7 mouse cellular contexts compared by ENCODE assay signal in genomic region chr12:75734167-75734566, GRCm38 (mm10). TPM values are rescaled to one million over a fixed set of nuclear protein-coding genes. Genes with fewer than 3 reads are reported as not detected.
DNase-seq lines count a peak whose midpoint lies in the region; ATAC-seq and TF ChIP-seq lines count a peak whose summit lies in the region.

No protein-coding gene starts in this region.

- H3K79me3 ChIP-seq in C2C12 (ENCODE audit: low read depth), result peaks cover 53% of the 10 kb centered on the region

- H3K4me2 ChIP-seq in midbrain, embryonic 13.5 days (replicated peaks), result peak overlapping the region; percentile 97

- H3K79me2 ChIP-seq in C2C12 (ENCODE audit: control insufficient read depth, insufficient read depth), result peaks cover 61% of the 10 kb centered on the region

- H3K9me3 ChIP-seq in midbrain, embryonic 13.5 days, result no peaks in the 10 kb centered on the region

- H3K36me3 ChIP-seq in C2C12 (ENCODE audit: control insufficient read depth, insufficient read depth), result no peaks in the 10 kb centered on the region
- H3K36me3 ChIP-seq in midbrain, embryonic 13.5 days, result no peaks in the 10 kb centered on the region

- TF ChIP-seq CTCF in C2C12 (IDR thresholded peaks at IDR 0.05; ENCODE audit: control insufficient read depth, insufficient read depth, insufficient read length), result no peak
- no peak for TF ChIP-seq CTCF in embryonic fibroblast, embryonic 13.5 days (IDR thresholded peaks at IDR 0.05; ENCODE audit: borderline replicate concordance, insufficient read depth, low read length)

- 0 out of 2 replicates have a peak overlapping the region, but pooled peaks have one; percentile 13 for H3K27ac ChIP-seq in embryonic fibroblast, embryonic 13.5 days (ENCODE audit: insufficient read depth, low read length)
- H3K27ac ChIP-seq in midbrain, embryonic 13.5 days, result no peak overlapping the region

- H3ac ChIP-seq in C2C12 (ENCODE audit: control insufficient read depth, insufficient read length, low read depth), result no peak overlapping the region

- TF ChIP-seq POLR2A in embryonic fibroblast, embryonic 13.5 days (IDR thresholded peaks at IDR 0.05; ENCODE audit: low read depth, low read length), result no peak

- no peaks in the 10 kb centered on the region for H3K27me3 ChIP-seq in C2C12 (ENCODE audit: control insufficient read depth, insufficient read depth, insufficient read length)
- H3K27me3 ChIP-seq in midbrain, embryonic 13.5 days, result peaks cover 15% of the 10 kb centered on the region; the same call in 1 of the 2 replicates

- H3K4me1 ChIP-seq in embryonic fibroblast, embryonic 13.5 days (ENCODE audit: control insufficient read depth, insufficient read depth, low read length), result peaks cover 2% of the 10 kb centered on the region; the same call in 1 of the 2 replicates
- peaks cover 27% of the 10 kb centered on the region for H3K4me1 ChIP-seq in midbrain, embryonic 13.5 days (replicated peaks)

- peak; percentile 79 for DNase-seq in 416B (ENCODE audit: low read depth)
- DNase-seq in cerebellum, postnatal 14 days, result no peak
- DNase-seq in urinary bladder, adult 18-20 months (ENCODE audit: low spot score in 2 of 2), result no peak

- H3K9ac ChIP-seq in midbrain, embryonic 13.5 days (replicated peaks), result peak overlapping the region; percentile 90

- peak overlapping the region; percentile 75 for H3K4me3 ChIP-seq in C2C12 (ENCODE audit: insufficient read depth, poor library complexity, severe bottlenecking)
- peak overlapping the region; percentile 89 for H3K4me3 ChIP-seq in embryonic fibroblast, embryonic 13.5 days (ENCODE audit: insufficient read depth, low read length)
- peak overlapping the region; percentile 78 for H3K4me3 ChIP-seq in midbrain, embryonic 13.5 days (replicated peaks)

- peak; percentile 13 for ATAC-seq in inflammation-experienced regulatory T-cells, adult 6 months
- no peak for ATAC-seq in midbrain, embryonic 13.5 days

- WGBS in midbrain, embryonic 13.5 days, result 29% methylated on average over 10 of the region's 10 CpGs

TF ChIP-seq in C2C12, 6 proteins besides CTCF, POLR2A, EP300 and RAD21:
- TF ChIP-seq MYOG (IDR thresholded peaks at IDR 0.05; ENCODE audit: control insufficient read depth, extremely low read depth, insufficient read length) (no peak), USF1 (IDR thresholded peaks at IDR 0.05; ENCODE audit: low read depth) (no peak), MAX (IDR thresholded peaks at IDR 0.05) (no peak), MYOD1 (IDR thresholded peaks at IDR 0.05; ENCODE audit: control insufficient read depth, insufficient read length, low read depth) (no peak), CEBPB (IDR thresholded peaks at IDR 0.05; ENCODE audit: low read depth) (no peak), FOSL1 (IDR thresholded peaks at IDR 0.05; ENCODE audit: insufficient read depth, low read length, poor library complexity, severe bottlenecking) (no peak)

RNA-seq across cellular contexts. Expression of gene Sgpp1, which starts 1.4 kb away (rescaled TPM):
- polyA plus RNA-seq in C2C12 (2012; fragmentation: generic; extraction: Trizol), result 9.2 TPM
- polyA plus RNA-seq in embryonic fibroblast, embryonic 13.5 days (2011; ENCODE audit: insufficient read length, low read depth, missing spikeins), result 27.9 TPM in 2 replicates
- polyA plus RNA-seq in inflammation-experienced regulatory T-cells, adult 6 months (2017; shearing (Covaris generic)), result 10 to 100 TPM; 10.7 to 18.4 (median 12.1) TPM
- 6.9 and 7.9 TPM in 2 replicates for polyA plus RNA-seq in midbrain, embryonic 13.5 days (2015; fragmentation: Nextera tagmentation; extraction: Ambion mirVana)
